Mouse (Mus musculus): Measurements from ENCODE around the gene Atxn2l. TPM values are rescaled to one million over a fixed set of nuclear protein-coding genes. Genes with fewer than 3 reads are reported as not detected.

Gene Atxn2l
- total RNA-seq, 2 experiments from 2014 or later = 60.0 to 65.7 TPM

DNA sequence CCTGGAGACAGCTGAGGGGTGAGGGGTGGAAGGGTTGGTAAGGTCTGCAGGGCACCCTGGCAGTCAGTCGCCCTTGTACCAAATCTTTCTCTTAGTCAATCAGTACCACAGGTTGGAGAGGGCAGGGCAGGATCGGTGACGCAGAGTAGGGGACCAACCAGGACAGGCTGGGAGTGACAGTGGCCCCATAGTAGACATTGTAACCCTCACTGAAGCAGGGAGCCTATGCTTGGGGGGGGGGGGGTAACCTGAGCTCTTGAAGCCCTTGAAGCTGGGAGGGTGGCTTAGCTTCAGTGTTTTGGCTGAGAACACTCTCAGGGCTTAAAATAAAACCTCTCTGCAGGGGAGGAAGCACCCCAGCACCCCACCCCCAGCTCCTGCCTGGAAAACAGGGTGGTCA lies 41.6 kb downstream of the Atxn2l start:
- no peak for DNase-seq

DNA sequence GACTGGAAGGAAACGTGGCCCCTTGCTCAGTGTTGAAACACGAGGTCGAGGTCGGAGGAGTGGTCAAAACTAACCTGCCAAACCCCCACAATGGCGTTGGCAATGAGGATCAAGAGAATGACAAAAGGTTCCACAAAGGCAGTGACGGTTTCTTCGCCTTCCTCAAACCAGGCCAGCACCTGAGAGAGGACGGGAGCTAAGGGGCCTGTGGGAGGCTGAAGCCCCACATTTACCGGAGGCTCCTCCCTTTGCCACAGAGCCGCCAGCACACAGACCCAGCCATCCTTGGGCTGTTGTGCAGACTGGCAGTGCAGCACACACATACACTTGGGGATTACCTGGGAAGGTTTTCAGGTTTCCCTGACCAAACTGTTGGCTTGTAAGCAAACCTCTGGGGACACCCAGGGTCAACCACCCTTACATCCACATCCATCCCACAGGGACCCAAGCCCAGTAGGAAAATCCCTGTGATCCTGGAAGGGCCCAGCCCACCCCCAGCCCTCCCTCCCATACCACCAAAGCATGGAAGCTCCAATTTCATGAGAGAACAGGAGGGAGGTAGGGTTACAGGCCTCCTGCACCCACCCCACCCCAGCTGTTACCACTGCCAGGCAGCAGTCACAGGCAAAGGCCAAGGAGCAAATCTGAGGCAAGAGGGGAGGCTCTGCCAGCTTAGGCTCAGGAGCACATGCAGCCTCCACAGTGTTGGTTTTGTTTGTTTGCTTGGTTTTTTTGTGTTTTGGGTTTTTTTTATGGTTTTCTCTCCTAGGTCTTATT lies 42.4 kb downstream of the Atxn2l start:
- no peak for DNase-seq

DNA sequence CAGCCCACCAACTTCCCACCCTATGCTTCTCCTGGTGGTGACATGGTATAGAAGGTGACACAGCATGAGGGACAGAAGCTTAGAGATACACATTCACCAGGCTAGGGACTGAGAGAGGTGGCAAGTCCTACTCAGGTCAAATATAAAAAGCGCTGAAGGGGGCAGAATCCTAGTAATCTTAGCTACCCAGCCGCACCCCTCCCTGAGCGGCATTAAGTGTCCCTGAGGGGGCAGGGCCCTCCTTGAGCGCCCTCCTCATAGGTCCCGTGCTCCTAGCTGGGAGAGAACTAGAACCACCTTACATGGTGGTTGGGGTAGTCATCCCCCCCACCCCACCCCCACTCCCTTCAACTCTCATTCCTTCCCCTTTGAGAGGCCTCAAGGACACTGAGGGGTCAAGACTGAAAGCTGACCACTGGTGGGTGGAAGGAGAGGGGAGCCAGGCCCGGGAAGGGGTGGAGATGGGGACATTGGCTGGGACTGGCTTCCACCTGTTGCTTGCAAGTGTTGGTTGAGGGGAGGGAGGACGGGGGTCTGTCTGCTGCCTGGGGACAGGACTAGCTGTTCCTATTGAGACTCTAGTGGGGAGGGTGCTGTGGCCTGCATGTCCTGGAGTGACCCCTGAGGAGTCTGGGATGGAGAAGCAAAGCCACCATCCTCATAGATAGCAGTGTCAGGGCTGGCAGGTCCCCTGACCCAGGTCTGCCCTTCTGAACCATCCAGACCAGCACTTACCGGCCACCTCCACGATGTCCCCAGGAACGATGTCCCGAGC lies 44.2 kb downstream of the Atxn2l start:
- no peak for DNase-seq

DNA sequence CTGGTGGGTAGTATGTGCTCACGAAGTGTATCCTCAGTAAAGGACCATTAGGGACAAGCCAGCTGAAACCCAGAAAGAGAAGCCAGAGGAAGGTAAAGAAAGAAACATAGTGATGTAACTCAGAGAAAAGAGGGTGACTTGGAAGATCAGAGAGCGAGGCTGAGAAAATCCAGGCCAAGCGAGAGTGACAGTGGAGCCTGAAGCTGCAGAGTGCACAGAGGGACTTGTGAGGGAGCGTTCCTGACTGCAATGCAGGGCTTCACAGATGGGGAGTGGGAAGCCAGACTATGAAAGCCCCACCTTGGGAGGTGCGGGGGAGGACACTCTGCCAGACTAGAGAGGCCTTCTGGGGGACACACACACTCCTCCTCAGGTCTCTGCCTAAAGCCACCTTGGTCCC lies 45.0 kb downstream of the Atxn2l start:
- DNase-seq = no peak

DNA sequence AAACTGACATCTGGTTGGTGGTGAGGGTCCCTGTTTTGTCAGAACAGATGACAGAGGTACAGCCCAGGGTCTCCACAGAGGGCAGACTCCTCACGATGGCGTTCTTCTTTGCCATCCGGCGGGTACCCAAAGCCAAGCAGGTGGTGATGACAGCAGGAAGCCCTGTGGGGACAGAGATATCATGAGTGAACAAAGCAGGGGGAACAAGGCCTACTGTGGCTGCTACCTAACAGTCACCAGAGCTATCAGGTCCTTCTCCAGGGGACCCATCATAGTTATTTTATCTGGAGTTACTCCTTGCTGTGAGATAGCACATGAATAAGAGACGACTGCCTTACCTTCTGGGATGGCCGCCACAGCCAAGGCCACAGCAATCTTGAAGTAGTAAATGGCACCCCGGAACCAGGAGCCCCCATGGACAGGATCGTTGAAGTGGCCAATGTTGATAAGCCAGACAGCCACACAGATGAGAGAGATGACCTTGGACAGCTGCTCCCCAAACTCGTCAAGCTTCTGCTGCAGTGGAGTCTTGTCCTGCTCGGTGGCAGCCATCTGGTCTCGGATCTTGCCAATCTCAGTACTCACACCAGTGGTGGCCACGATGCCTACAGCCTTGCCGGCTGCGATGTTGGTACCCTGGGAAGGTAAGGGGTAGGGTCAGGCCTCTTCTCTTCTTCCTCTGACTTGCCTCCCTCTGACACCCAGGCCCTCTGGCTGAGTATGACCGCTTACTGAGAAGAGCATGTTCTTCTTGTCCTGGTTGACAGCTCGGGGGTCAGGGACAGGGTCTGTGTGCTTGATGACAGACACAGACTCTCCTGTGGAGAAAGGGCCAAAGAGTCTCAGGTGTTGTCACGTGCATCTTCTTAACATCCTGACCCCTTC lies 46.6 kb downstream of the Atxn2l start:
- no peak for DNase-seq

DNA sequence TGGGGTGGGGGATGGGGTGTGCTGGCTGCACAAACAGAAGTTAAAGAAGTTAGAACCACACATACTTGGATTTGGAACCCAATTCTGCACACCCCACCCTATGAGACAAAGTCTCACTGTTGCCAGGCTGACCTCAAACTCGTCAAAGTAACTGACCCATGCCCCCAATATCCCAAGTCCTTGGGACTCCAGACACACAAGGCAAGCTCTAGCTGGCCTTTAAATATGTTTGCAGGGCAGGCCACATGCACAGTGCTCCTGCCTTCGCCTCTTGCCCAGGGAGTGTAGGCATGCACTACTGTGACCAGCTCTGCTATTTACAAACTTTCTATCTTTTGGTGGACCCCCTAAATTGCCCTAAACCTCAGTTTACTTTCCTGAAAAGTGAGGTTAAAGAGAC lies 48.0 kb downstream of the Atxn2l start:
- DNase-seq = no peak

DNA sequence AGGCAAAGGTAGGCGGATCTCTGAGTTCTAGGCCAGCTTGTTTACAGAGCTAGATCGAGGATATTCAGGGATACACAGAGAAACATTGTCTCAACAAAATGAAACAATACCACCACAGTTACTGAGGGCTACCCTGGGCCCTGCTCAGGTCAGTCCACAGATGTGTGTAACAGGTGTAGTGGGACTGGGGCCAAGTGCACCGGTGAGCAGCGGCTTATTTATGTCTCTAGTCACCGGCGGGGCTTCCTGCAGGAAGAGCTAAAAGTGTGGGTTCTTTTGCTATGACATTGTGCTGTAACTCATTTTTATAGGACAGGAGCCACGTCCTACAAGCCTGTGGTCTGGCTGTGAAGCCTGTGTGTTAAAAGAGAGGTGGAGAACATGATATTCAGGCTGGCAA lies 49.4 kb downstream of the Atxn2l start:
- no peak for DNase-seq

DNA sequence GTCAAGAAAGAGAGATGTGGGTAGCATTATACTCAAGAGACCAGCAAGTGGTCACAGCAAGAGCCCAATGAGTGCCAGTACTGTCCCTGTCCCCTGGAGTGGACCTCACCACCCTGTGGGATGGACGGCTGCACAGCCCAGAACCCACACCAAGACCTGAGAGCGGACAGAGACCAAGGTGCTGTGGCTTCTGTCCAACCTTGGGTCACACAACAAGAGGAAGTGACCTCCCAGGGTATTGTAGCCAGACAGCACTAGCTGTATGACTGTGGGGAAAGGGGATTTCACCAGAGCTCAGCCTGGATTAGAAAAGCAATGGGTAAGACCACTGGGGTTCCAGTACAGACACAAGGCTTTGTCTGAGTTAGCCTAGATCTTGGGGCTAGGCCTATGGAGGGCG lies 51.0 kb downstream of the Atxn2l start:
- no peak for DNase-seq

DNA sequence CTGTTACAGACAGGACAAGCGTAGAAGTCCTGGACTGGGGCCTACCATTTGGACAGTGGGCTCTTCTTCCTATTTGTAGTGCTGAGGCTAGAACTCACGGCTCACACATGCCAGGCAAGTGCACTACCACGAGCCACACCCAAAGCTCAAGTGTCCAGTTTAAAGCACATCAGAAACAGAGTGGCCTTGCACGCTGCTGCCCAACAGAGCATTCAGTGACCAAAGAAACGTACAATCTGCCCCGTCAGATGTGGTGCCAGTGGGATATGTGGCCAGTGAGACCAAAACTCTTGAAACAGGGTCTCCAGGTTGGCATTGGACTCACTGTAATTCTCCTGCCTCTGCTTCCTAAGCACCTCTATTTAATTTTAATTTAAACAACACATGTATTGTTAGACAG lies 52.6 kb downstream of the Atxn2l start:
- no peak for DNase-seq

DNA sequence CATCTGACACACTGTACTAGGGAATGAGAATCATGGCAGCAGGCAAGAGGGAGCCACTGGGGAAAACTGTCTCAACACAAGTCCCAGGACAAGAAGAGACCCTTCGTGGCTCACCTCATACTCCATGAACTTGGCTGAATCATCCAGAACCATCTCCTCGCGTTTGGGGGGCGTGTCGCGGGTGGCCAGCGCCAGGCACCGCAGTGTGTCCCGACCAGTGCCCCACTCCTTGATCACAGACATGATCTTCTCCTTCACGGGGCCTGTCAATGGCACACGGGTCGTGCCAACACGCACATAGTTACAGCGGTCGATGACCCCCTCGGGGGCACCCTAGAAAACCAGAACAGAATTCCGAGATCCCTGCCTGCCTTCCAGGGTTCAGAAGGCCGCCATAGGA lies 53.2 kb downstream of the Atxn2l start:
- no peak for DNase-seq

DNA sequence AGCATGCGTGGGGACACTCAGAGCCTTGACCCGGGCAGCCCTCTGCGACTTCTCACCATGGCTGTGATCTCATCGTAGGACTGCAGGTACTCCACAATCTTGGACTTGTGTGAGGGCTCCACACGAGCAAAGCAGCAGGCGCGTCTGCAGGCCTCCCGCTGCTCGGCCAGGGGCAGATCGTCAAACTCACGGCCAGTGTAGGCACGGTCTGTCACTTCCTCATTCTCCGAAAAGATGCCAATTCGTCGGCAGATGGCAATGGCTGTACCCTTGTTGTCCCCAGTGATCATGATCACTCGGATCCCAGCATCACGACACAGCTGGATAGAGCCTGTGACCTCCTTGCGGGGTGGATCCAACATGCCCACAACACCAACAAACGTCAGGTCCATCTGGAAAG lies 54.8 kb downstream of the Atxn2l start:
- DNase-seq = no peak

DNA sequence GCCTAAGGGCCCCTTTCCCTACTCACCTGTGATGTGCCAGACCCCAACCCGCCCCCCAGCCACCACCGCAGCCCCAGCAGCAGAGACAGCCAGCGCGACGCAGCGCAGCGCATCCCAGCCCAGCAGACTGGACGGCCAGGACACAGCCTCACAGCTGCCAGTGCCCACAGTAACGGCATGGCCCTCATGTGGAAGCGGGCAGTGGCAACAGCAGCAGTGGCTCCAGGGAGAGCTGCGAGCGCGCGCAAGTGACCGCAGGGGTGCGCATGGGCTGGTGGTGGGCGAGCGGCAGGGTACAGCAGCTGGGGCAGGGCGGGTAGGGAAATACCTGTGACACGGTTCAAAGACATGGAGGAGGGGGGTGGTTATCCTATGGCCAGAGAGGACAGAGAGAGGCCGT lies 57.0 kb downstream of the Atxn2l start:
- DNase-seq = no peak

DNA sequence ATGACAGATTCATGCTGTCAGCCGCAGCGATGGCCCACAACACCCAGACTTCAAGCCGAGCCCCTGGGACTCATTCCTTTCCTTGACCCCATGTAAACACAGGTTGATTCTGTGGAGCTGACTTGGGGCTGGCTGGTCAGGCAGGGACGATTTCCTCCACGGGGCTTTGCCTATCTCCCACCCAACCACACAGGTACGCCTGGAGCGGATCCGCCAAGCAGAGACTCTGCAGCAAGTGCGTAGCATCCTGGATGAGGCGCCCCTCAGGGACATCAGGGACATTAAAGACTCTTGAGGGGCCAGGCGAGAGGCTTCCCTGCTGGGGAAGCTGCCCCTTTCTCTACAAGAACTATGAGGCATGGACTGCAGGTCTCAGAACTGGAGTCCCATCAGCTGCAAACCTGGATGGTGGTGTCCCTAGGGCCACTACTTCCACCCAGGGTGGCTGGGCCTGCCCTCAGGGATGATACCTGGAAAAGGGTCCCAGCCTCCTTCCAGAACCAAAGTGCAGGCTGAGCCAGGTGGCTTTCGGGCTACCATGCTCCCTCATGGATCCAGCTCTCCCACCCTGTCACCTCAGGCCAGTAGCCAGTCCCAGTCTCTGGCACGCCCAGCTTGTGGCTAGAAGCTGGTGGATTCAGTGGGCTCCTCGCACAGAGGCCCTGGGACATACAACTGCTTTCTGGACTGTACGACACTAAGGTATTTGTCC lies 58.0 kb downstream of the Atxn2l start:
- no peak for DNase-seq

DNA sequence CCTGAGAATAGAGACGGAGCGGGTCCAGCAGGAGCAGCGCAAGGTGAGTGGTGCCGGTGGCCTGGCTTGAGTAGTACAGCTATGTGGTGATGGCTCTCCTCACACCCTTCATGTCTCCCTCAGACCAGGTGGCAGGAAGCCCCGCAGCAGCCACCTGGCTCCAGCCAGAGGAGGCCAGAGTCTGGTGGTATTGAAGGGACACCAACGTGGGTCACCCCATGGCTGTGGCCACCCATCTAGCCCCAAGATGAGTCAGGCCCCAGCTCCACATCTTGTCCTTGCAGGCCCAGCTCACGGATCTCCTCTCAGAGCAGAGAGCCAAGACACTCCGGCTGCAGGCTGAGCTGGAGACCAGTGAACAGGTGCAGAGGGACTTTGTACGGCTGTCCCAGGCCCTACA lies 58.7 kb downstream of the Atxn2l start:
- no peak for DNase-seq

DNA sequence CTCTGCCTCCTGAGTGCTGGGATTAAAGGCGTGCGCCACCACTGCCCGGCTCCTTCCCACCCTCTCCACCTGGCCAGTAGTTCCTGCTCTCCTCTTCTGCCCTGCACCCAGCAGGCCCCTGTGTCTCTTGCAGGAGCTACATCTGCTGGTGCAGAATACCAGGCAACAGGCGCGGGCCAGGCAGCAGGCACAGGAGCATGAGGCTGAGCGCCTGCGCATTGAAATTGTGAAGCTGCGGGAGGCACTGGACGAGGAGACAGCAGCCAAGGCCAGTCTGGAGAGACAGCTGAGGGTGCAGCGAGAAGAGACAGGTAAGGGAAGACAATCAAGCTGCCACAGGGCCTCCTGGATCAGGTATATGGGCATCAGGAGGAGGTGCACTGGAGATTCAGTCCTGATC lies 59.2 kb downstream of the Atxn2l start:
- DNase-seq = no peak

Other genes with a start within 250 kb of the Atxn2l start
- 10 to 100 TPM; 40.4 to 46.3 TPM for gene Sbk1, start 230.8 kb downstream of the Atxn2l start, total RNA-seq (2021)
- gene Lat, start 133.9 kb downstream of the Atxn2l start, total RNA-seq (2021) = 1 to 10 TPM; 1.1 to 1.4 TPM
- 10 to 100 TPM; 36.8 to 37.3 TPM for gene Spns1, start 126.0 kb downstream of the Atxn2l start, total RNA-seq (2021)
- 10 to 100 TPM in 1 of 2 experiments, 1 to 10 TPM in 1; 7.5 to 10.1 TPM for gene Nfatc2ip, start 106.7 kb downstream of the Atxn2l start, total RNA-seq (2021)
- gene Cd19, start 88.5 kb downstream of the Atxn2l start, total RNA-seq (2021) = under 1 TPM; 0.45 to 0.72 TPM
- gene Rabep2, start 74.7 kb downstream of the Atxn2l start, total RNA-seq (2021) = 10 to 100 TPM; 11.8 to 15.0 TPM
- gene Atp2a1, start 40.3 kb downstream of the Atxn2l start, total RNA-seq (2021) = 1 to 10 TPM in 1 of 2 experiments, under 1 TPM in 1; 0.67 to 9.0 TPM
- 10 to 100 TPM; 47.1 to 51.4 TPM for gene Sh2b1, start 28.0 kb downstream of the Atxn2l start, total RNA-seq (2021)
- gene Tufm, start 16.1 kb downstream of the Atxn2l start, total RNA-seq (2021) = 100 to 1,000 TPM; 224 to 238 TPM
- gene Eif3c, start 63.0 kb upstream of the Atxn2l start, total RNA-seq (2021) = 100 to 1,000 TPM; 159 to 161 TPM
- gene Apobr, start 81.5 kb upstream of the Atxn2l start, total RNA-seq (2021) = under 1 TPM; 0.21 to 0.95 TPM
- 10 to 100 TPM; 13.4 to 14.0 TPM for gene Cln3, start 82.4 kb upstream of the Atxn2l start, total RNA-seq (2021)
- gene Il27, start 91.5 kb upstream of the Atxn2l start, total RNA-seq (2021) = not detected
- 1 to 10 TPM; 5.7 to 6.8 TPM for gene Nupr1, start 127.4 kb upstream of the Atxn2l start, total RNA-seq (2021)
- 10 to 100 TPM; 30.9 to 33.2 TPM for gene Sgf29, start 145.9 kb upstream of the Atxn2l start, total RNA-seq (2021)
- gene Sult1a1, start 173.0 kb upstream of the Atxn2l start, total RNA-seq (2021) = 1 to 10 TPM; 5.5 to 6.6 TPM
- gene Bola2, start 192.0 kb upstream of the Atxn2l start, total RNA-seq (2021) = 10 to 100 TPM; 56.8 to 57.3 TPM
- gene Slx1b, start 192.3 kb upstream of the Atxn2l start, total RNA-seq (2021) = 1 to 10 TPM; 7.2 to 8.1 TPM
- gene Coro1a, start 204.3 kb upstream of the Atxn2l start, total RNA-seq (2021) = 1 to 10 TPM; 8.4 to 9.2 TPM

Data from heart, postnatal 4 days (tissue).